Mouse (Mus musculus) liver, adult 2 months (tissue): ENCODE measurements around the gene Pdzd2.

Experiments
- CTCF ChIP-seq: fragments of 200-500 bp; IDR thresholded peaks from 2 replicates; pipeline ENCODE4 v1.5.1; 2011; ENCODE audit warnings: low read depth, low read length, control low read depth
- POLR2A ChIP-seq: fragments of 200-500 bp; IDR thresholded peaks from 2 replicates; pipeline ENCODE4 v1.6.1; 2011; ENCODE audit warnings: low read length, control low read depth; ENCODE audit not compliant: insufficient read depth; ENCODE audit errors: extremely low read depth

- TF ChIP-seq POLR2A = no peak
- no peak for TF ChIP-seq CTCF
Observed at GRCm38 (mm10) chr15:12315996-12316395, 423.7 kb downstream of the Pdzd2 start.
